Mouse (Mus musculus) urinary bladder, adult 2 months (tissue): ENCODE measurements around the gene Camk1. TPM values are rescaled to one million over a fixed set of nuclear protein-coding genes. Genes with fewer than 3 reads are reported as not detected.
"Not testable (repeated sequence)": the region's sequence is repeated elsewhere in the genome, so short reads cannot be mapped to it uniquely, and the experiment has no call there.

ENCODE experiments used
- DNase-seq: peaks from one replicate; pipeline ENCODE4 v3.0.0; 2022; ENCODE audit warnings: low spot score
- polyA plus RNA-seq: library from polyadenylated mRNA; depleted of rRNA; stranded (reverse); fragments of >200 nt; gene quantifications from 2 replicates; pipeline ENCODE4 v1.2.3, GENCODE M21; 2012

Gene Camk1
- polyA plus RNA-seq, 1 experiment = 80.8 TPM

DNA sequence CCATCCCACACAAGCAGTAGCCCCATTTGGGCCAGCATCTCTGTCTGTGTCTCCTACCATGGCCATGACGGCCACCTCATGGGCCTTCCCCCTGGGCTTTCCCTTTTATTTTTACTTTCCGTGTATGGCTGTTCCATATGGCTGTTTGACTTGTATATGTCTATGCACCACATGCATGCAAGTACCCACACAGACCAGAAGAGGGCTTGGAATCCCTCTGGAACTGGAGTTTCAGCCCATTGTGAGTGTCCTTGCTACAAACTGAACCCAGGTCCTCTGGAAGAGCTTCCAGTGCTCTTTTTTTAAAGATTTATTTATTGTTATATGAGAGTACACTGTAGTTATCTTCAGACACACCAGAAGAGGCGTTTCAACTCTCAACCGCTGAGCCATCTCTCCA is 17.7 kb upstream of the Camk1 start:
- no peak for DNase-seq

GRCm38 (mm10) chr6:113353696-113354095 is 9.9 kb upstream of the Camk1 start:
- no peak for DNase-seq

DNA sequence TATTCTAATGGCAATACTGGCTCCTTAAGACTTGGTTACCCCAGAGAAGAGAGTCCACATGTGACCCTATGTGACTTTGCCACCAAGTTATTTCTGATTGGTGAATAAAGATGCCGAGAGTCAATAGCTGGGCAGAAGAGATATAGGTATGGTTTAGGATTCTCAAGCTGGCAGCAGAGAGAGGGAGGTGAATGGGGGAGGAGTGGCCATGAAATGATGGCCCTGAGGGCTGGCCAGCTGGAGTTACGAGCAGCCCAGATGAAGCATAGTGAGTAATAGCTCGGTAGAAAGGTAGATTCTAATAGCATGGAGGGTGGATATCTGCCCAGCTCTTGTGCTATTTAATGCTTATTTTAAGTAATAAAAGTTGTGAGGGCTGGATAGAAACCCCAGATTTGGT is 9.0 kb upstream of the Camk1 start:
- DNase-seq = no peak

DNA sequence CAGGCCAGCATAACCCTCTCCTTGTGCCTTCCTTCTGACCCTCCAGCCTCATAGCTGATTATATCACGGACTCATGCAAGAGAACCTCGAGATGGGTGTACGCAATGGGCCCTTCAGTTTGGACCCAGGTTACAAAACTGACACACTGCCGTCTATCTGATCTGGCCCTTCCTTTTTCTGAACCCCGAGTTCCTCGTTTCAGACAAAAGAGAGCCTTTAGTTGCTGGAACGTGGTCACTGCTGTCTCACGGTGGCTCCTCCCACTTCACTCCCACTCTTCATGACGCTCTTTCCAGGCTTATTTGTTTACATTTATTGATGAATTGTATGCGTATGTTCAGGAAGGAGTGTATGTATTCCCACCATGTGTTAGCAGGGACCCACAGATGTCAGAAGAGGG is 7.9 kb upstream of the Camk1 start:
- no peak for DNase-seq

- no peak for DNase-seq
These were observed 7.4 kb upstream of the Camk1 start for GRCm38 (mm10) chr6:113351161-113351560.

DNA sequence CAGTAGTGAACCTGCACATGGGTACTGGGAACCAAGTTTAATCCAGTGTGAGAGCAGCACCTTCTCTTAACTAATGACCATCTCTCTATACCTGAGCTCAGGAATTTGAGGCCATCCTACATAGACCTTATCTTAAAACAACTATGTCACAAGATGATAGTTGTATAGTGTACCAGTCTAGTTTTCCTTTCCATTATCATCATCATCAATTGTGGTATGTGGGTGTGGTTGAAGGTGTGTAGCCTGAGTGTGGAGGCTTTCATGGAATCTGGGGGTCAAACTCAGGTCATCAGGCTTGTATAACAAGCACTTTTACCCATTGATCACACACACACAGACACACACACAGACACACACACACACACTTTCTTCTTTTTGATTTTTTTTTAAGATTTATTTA is 6.8 kb upstream of the Camk1 start:
- no peak for DNase-seq

DNA sequence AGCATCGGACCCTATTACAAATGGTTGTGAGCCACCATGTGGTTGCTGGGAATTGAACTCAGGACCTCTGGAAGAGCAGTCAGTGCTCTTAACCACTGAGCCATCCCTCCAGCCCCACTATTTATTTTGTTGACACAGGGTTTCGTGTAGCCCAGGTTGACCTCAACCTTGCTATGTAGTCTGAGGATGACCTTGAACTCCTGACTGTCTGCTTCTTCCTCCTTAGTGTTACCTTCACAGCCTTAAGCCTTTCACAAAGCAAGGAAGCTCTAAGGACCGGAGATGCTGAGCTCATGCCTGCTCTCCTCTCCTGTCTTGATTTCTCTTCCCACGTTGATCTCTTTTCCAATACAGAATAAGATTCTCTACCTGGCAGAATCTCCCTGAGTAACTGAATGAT is 3.1 kb upstream of the Camk1 start:
- no peak for DNase-seq

- no peak for DNase-seq
These were observed 537 bp upstream of the Camk1 start for GRCm38 (mm10) chr6:113344321-113344720.

- DNase-seq = no peak
These were observed 1.5 kb downstream of the Camk1 start for GRCm38 (mm10) chr6:113342297-113342696.

- no peak for DNase-seq
These were observed 2.2 kb downstream of the Camk1 start for GRCm38 (mm10) chr6:113341574-113341973.

GRCm38 (mm10) chr6:113336852-113337620 is 6.7 kb downstream of the Camk1 start:
- DNase-seq = no peak

DNA sequence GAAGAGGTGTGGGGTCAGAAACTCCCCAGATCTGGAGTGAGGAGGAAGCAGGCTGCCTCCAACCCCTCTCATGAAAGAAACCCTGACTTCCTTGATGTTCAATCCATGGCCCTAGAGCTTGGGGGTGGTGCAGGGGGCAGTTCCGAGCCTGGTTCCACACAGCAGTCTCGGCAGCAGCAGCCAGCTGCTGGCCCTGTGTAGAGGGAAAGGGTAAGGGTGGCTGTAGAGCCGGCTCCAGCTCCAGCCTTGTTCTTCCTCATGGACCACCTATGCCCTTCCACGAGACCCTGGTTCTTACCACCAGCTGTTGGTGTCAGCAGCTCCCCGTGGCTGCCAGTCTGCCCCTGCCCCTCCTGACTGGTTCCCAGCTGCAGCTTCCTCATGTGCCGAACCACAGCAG is 9.6 kb downstream of the Camk1 start:
- DNase-seq = no peak

DNA sequence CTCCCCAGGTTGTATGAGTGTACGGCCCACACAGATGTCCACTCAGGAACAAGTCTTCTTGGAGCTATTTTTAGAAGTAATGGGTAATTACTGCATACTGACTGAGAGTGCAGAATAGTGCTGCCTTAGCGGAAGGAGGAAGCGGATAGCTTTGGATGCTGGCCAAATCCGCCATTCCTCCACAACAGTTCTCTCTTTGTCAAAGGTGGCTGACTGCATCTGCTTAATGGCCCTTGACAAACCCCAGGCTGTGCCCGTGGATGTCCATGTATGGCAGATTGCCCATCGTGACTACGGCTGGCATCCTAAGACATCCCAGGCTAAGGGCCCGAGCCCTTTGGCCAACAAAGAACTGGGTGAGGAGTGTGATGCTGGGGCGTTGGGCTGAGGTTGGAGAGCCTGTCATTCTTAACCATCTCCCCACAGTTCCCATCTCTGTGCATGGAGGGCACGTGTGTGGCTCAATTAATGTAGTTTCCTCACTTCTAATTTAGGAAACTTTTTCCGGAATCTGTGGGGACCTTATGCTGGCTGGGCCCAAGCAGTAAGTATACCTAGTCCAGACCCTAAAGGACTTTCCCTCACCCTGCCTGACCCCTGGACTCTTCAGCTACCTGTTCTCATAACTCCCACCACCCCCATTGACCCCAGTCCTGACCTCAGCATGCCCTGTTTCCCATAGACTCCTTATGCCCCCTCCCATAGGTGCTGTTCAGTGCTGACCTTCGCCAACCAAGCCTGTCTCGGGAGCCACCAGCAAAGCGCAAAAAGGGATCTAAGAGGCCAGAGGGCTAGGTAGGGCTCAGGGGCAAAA is 10.4 kb downstream of the Camk1 start:
- no peak for DNase-seq

DNA sequence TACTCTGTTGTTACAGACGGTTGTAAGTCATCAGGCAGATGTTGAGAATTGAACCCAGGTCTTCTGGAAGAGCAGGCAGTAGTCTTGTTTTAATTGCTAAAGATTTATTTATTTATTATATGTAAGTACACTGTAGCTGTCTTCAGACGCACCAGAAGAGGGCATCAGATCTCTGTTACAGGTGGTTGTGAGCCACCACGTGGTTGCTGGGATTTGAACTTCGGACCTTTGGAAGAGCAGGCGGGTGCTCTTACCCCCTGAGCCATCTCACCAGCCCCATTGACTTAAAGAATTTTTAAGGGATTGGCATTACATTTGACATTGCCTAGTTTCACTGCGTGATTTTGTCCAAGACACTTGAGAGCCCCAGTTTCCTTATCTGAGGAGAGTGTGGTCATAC is 11.1 kb downstream of the Camk1 start:
- DNase-seq = not testable (repeated sequence)

- DNase-seq = no peak
These were observed 12.1 kb downstream of the Camk1 start for GRCm38 (mm10) chr6:113331721-113332120.

DNA sequence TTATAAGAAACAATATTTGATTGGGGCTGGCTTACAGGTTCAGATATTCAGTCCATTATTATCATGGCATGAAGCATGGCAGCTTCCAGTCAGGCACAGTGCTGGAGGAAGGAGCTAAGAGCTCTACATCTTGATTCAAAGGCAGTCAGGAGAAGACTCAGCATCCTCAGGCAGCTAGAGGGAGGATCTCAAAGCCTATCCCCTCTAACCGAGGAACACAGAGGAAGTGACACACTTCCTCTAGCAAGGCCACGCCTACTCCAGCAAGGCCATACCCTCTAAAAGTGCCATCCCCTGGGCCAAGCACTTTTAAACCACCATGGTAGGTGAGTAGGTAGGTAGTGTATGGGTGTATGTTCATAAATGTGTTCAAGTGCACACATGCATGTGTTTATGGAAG is 13.2 kb downstream of the Camk1 start:
- no peak for DNase-seq

DNA sequence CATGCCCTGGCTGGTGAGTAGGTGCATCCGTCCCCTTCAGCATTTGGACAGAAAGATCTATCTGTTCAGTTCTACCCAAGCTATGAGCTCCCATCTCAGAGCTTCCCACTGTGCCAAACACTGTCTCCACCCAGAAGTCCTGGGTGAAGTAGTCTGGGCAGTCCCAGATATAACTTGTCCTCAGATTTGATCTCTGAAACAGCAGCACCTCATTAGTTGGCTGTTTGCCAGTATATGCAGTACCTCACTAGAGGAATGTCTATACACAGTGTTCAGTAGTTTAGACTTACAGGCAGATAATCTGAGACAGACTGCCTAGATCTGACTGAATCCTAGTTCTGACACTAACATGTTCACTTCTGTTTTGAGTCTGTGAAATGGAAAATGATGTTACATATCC is 14.4 kb downstream of the Camk1 start:
- no peak for DNase-seq

DNA sequence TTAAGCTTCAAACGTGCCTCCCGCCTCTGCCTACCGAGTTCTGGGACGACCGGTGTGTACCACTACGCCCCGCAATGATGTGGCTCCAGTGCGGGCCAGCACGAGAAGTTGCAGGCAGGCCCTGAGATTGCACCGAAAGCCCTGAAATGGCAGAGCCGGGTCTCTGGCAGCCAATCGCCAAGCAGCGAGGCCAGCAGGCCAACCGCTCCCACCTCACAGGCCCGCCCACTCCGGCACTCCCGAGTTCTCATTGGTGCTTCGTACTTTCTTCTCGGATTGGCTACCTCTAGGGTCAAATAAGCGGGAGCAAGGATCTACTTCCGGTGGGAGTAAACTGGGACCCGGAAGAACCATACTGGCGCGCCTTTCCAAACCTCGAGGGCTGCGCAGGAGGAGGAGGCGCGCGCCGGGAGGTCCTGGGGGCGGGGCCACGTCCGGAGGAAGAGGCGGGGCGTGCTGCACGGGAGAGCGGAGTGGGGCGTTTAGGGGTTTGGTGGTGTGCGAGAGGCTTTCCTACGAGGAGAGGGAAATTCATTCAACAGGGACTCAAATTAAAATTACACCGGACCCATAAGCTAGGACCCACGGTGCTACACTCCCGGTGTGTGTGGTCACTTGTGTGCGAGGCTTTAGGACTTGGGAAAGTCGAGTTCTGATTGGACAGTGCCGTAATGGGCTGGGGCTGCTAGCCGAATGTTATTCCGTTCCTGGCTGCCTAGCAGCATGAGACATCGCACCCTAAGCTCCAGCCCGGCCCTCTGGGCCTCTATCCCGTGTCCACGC is 17.1 kb downstream of the Camk1 start, which contains the start of gene Ogg1:
Gene Ogg1, plus strand, starts transcription at position 440 of the 783 bp plus-strand sequence.
- DNase-seq = peak; percentile 85

GRCm38 (mm10) chr6:113315972-113316371 is 27.8 kb downstream of the Camk1 start:
- no peak for DNase-seq

DNA sequence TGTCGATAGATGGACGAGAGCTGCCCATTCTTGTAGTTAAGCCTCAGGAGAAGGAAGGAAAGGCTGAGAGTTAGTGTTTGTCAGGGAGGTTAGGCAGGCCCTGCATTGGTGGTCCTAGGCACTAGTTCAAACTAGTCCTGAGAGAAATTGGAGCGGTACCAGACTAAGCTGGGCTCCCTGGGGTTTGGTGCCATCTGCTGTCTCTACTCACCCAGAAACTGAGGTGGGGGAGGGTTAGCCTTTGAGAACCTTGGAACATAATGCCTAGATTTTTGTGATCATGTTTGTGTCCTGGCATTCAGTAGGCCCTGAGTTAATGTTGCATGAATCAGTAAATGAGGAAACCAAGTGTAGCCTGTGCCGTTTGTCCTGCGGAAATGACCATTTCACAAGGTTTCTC is 35.6 kb downstream of the Camk1 start:
- DNase-seq = no peak

DNA sequence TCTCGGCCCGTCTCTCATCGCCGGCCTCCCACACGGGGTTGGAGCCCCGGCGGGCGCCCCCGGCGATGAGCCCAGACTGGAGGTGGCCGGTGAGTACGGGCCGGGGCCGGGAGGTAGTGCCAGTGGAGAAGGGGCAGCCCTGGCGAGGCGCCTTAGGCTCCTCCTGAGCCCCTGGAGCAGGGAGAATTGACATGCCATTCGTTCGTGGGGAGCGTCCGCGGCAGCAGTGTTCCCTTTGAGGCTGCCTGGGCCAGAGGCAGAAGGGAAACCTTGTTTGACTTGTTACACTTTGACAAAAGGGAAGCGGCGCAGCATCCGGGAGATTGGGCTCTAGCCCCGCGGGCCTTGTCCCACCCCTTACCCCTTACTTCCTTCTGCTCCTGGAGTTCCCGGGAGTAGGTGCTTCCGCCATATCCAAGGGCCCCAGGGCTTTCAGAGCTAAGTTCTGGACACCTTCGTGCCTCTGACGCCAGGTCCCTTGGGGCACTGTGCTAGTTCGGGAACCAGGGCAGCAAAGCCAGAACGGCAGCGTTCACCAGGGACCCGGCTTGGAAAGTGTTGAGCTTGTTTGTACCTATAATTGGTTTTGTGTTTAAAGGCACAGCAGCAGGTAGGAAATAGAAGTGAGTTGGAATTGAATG is 36.2 kb downstream of the Camk1 start:
- no peak for DNase-seq

- no peak for DNase-seq
These were observed 36.8 kb downstream of the Camk1 start, which contains the start of gene Brpf1 for GRCm38 (mm10) chr6:113306986-113307349. TSS of gene Brpf1 (plus strand) at chr6:113307137.
